Mouse (Mus musculus) cerebellum, adult 2 months (tissue): ENCODE measurements around the gene Cdrt4.

ENCODE experiments used
- CTCF ChIP-seq: fragments of 200-500 bp; IDR thresholded peaks from 2 replicates; pipeline ENCODE4 v1.5.1; 2011; ENCODE audit warnings: low read depth, mild to moderate bottlenecking, control low read depth, low read length, moderate library complexity, borderline replicate concordance; ENCODE audit not compliant: insufficient read depth
- POLR2A ChIP-seq: fragments of 200-500 bp; IDR thresholded peaks from 2 replicates; pipeline ENCODE4 v1.6.1; 2011; ENCODE audit warnings: low read length, control low read depth, borderline replicate concordance; ENCODE audit not compliant: insufficient read depth

DNA sequence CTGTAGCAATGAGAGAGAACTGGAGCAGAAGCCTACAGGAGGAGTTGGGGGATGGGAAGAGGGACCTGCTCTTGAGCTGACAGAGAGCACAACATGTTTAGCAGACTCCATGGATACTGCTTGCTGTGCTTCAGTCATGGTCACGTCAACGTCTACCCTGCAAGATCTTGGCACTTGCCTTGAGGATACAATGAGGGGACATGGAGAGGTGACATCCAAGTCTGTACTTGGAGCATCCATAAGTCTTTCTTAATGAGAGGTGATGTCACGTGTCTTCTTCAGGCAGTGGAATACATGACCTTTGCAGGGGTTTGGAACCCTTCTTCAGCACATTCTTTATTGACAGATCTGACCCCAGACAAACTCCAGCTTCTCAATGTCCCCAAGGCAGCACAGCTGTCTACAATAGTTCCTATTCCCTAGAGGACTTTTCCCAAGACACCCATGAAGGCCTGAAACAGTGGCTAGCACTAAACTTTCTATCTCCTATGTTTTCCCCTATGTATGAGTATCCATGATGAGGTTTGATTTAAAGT lies 39.2 kb downstream of the Cdrt4 start:
- TF ChIP-seq POLR2A (no peak), CTCF (no peak)
